Mouse (Mus musculus): Measurements from ENCODE around the gene Cryba4.

DNA sequence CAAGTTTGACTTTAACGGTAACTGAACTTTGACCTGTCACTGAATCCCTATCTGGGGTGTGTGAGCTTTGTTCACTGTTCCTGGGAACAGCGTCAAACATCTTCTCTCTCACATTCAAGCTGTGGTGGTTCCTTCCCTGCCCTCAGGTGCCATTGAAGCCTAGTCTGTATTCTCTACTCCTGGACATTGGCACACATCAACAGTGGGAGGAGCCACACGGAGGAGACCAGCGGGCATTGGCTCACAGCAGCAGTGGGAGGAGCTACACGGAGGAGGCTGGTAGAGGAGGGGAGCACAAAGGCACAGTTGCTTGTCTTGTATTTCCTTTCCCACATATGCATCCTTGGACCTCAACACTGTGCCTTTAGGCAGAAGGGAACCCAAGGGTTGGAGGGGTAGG lies 9.3 kb downstream of the Cryba4 start:
- TF ChIP-seq POLR2A (IDR thresholded peaks at IDR 0.05; ENCODE audit: control insufficient read depth, low read depth, low read length) (no peak), CTCF (IDR thresholded peaks at IDR 0.05; ENCODE audit: control insufficient read depth, insufficient read depth, insufficient replicate concordance, low read depth, low read length) (no peak)
